Mouse (Mus musculus) layer of hippocampus, adult 2 months (tissue): ENCODE data around the gene Reep3. TPM values are rescaled to one million over a fixed set of nuclear protein-coding genes. Genes with fewer than 3 reads are reported as not detected.
"Not testable (repeated sequence)": the region's sequence is repeated elsewhere in the genome, so short reads cannot be mapped to it uniquely, and the experiment has no call there.

Source experiments
- DNase-seq, 2 experiments: peaks; one replicate each; pipeline ENCODE4 v3.0.0; 2022; ENCODE audit warnings: low spot score in 2 of 2
- H3K27ac ChIP-seq: fragments of 200-600 bp; 2 replicates; pipeline ENCODE4 v1.8.1; 2022
- H3K4me3 ChIP-seq: fragments of 200-600 bp; 2 replicates; pipeline ENCODE4 v1.8.1; 2022; ENCODE audit warnings: mild to moderate bottlenecking
- CTCF ChIP-seq: fragments of 200-600 bp; conservative IDR thresholded peaks from 2 replicates; pipeline ENCODE4 v1.8.1; 2022; ENCODE audit warnings: antibody characterized with exemption, mild to moderate bottlenecking, moderate library complexity
- total RNA-seq, 2 experiments: library from RNA; stranded (reverse); gene quantifications; 2 replicates each; pipeline ENCODE4 v1.2.3; 2021

The Reep3 gene
- total RNA-seq, 2 experiments from 2014 or later, result 18.3 to 21.9 TPM

DNA sequence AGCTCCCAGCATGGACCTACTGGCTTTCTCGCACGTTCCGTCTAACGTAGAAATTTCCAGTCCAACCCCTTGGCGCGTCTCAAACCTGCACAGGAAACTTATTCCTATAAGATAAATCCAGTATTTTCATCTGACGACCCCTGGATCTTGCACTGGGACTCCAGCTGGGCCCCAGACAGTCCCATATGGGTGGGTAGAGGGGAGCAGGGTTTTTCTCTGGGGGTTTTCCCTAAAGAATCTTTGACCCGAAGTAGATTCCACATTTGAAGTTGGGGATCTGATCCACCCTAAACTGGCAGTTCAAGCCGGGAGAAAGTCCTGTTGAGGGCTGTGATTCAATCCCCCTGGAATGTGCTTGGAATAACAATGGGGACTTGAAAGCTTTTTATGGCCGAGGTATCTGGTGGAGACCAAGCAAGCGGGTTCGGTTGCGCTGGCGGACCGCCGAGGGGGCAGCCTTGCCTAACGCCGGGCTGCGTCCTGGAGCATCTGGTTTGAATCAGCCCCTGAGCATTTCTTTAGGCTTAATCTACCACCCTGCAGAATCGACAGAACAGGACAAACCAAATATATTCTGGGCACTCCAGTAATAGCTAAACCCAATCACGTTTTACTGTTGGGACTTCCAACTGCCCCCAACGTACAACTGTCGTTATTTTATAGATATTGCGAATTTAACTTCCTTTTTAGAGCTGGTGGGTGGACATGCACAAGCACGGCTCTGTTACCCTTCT, 93.6 kb downstream of the Reep3 start:
- H3K4me3 ChIP-seq, result peak overlapping the region; percentile 40
- H3K27ac ChIP-seq, result peak overlapping the region; percentile 84
- TF ChIP-seq CTCF, result no peak
- no peak for DNase-seq

DNA sequence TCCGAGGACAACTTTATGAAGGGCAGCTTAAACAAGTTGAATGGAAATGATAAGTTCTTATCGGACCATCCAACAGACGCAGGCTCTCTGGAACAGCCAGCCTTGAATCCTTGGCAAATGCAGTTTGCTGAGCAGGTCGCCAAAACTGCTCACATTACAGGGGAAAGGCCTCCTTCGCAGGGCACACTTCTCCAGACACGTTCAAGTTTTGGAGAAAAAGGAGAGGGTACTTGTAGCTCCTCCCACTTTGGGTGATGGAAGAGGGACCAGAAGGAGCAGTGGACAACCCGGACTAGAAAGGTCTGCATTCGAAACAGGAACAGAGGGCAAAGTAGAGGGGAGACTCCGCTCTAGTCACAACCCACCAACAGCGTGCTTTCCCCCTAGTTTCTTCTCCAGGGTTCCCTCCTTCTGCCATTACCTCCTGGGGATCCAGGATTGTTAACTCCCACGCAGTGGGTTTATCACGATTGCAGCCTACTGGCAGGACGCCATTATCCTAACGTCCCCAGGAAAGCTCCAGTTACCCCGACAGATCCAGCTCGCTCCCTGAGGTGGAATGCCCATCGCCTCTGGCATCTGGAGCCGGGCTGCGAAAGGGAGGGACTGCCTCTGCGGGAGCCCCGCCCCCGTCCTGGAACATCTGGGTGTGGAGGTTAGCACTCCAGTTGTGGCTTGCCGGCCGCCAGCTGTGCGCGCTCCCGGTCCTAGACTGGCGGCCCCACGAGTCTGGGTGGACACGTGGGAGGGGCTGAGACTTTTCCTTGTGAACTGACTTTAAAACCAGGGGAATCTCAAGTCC, 94.3 kb downstream of the Reep3 start:
- Histone ChIP-seq H3K27ac (peak overlapping the region; percentile 84), H3K4me3 (peak overlapping the region; percentile 40)
- DNase-seq, result peak in 1 of 2 experiments; percentile 12
- TF ChIP-seq CTCF, result no peak

DNA sequence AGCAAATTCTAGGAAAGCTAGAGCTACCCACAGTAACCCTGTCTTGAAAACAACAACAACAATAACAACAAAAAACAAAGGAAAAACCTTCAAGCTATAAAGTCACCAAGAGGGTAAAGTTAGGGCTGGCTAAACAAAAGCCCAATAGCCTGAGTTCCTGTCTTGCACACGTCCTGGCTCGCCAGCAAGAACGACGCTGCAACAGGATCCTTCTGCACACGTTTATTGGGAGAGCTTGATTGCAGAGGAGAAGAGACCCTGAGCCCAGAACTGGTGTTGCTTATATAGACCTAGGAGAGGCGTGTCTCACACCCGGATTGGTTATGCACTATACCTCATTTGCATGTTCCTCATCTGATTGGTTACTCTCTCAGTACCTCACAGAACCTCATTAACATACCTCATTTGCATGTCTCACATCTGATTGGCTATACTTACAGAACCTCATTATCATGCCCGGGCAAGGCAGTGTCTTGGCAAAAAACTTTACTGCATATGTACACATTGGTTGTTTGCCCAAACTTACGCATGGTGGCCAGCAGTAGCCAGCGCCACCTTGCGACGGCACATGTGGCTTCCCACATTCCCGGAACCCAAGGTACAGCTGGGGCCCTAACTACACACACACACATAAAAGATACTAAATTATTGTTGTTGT, 95.7 kb downstream of the Reep3 start:
- H3K4me3 ChIP-seq, H3K27ac ChIP-seq, DNase-seq: not testable (repeated sequence)

DNA sequence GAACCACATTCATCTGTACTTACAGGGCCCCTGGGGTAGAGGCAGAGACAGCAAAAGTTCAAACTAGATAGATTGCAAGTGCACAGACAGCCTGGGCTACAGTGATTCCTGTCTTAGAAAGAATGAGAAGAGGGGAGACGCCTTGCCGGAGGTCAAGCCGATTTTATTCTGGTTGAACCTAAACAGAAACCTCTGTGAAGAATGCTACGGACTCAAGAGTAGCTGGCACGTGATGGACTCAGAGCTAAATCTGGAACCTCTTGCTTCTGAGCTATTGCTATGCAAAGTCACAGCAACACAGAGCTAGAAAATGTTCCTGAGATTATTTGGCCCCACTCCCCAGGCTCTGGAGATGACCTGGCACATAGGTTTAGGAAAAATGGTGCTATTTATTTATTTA, 96.6 kb downstream of the Reep3 start:
- TF ChIP-seq CTCF, result no peak
- no peak for DNase-seq
- H3K27ac ChIP-seq, result no peak overlapping the region
- no peak overlapping the region for H3K4me3 ChIP-seq

DNA sequence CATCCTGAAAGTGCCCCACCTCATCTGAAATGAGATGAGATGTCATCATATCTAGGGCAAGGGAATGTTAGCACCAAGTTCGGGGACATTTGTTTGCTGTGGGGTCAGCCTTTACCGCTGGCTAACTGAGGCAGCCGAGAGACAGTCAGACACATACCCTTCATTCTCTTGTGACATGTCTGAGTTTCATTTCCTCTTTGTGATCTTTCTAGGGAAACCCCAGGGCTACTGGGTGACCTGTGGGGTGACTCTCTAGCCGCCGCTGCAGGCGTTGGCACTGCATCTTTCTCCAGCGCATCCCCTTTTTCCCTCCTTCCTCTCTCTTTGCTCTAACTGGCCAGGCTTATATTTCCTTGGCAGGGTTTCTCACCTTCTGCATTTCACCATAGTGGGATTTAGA, 98.0 kb downstream of the Reep3 start:
- no peak for TF ChIP-seq CTCF
- H3K27ac ChIP-seq, result no peak overlapping the region
- H3K4me3 ChIP-seq, result no peak overlapping the region
- no peak for DNase-seq

DNA sequence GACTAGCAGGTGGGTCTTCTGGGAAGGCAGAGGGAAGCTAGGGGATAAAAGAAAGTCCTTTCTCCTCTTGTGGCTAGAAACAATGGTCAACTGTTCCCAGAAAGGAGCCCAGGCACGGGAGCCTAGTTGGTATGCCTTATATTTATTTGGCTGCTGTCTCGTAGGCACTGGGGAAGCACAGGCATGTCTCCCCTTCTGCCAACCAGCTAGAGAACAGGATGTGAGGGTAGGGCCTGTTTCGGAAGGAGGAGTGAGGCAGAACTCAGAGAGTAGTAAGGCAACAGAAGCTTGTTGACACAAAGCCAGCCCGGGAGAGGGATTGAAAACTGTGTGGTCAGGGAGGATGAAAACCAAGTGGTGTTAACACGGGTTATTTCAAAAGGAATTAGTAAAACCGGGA, 101.6 kb downstream of the Reep3 start:
- H3K27ac ChIP-seq, result peak overlapping the region; percentile 46
- H3K4me3 ChIP-seq, result no peak overlapping the region
- TF ChIP-seq CTCF, result no peak
- DNase-seq, result peak; percentile 11

DNA sequence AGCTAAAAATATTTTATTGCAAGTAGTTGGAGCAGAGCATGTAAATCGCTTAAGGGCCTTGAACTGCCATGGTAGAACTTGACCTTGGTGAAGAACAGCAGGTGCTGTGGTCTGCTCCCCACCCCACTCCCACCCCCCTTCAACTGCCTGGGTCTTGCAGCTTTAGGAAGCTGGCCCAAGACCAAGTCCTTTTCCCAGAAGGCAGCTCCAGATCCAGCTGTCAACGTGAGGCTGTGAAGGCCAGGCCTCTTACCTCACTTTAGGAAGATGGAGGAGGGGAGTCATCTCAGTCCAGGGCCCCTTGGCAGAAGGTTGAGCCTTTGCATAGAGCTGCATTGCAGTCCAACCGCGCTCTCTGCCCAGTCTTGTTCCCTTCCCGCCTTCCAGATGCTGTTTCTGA, 102.3 kb downstream of the Reep3 start:
- DNase-seq, result no peak
- no peak for TF ChIP-seq CTCF
- Histone ChIP-seq H3K27ac (peak overlapping the region; percentile 46; the same call in 1 of the 2 replicates), H3K4me3 (no peak overlapping the region)

DNA sequence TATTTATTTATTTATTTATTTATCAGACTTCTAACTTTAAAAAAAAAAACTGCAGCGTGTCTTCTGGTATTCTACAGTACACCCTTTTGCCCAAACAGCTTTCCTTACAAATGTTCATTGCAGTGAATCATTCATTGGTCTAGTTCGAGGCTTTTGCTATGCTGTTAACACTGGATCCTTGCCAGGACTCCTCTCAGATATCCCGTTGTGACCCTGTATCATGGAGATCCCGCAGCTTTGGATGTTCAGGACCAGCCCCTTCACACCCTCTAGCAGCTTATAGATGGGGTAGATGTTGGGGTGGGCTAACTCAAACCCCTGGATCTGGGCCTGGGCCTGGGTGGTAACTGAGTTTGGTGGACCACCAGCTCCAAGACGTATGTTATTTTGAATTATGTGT, 104.2 kb downstream of the Reep3 start:
- Histone ChIP-seq H3K4me3 (no peak overlapping the region), H3K27ac (no peak overlapping the region)
- no peak for DNase-seq
- no peak for TF ChIP-seq CTCF

DNA sequence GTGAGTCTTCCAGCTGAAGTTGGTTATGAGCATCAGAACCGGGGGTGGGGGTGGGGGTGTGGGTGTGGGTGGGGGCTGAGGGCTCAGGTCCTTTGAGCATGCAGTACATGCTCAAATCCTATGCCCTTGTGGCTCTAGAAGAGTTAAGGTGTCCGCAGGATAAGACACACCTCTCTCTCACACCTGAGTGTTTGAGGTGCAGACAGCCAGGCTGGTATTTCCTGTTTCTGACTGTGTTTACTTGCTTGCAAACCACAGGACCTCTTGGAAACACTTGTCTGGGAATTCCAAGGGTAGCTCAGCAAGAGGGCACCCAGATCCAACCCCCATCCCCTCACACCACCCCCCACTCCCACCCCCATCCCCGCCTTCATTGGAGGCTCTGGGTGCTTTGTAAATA, 106.2 kb downstream of the Reep3 start:
- TF ChIP-seq CTCF, result no peak
- no peak overlapping the region for H3K27ac ChIP-seq
- no peak overlapping the region for H3K4me3 ChIP-seq
- DNase-seq, result no peak

DNA sequence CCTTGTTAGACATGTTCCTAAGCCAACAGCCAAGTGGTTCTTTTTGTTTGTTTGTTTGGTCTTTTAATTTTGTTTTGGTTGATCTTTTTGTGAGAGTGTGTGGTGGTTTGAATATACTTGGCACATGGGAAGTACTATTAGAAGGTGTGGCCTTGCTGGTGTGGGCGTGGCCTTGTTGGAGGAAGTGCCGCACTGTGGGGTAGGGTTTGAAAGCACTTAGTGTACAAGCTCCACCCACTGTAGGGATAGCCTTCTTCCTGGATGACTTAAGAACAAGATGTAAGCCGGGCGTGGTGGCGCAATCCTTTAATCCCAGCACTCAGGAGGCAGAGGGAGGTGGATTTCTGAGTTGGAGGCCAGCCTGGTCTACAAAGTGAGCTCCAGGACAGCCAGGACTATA, 113.7 kb downstream of the Reep3 start:
- Histone ChIP-seq H3K4me3 (no peak overlapping the region), H3K27ac (no peak overlapping the region)
- DNase-seq, result no peak
- no peak for TF ChIP-seq CTCF

DNA sequence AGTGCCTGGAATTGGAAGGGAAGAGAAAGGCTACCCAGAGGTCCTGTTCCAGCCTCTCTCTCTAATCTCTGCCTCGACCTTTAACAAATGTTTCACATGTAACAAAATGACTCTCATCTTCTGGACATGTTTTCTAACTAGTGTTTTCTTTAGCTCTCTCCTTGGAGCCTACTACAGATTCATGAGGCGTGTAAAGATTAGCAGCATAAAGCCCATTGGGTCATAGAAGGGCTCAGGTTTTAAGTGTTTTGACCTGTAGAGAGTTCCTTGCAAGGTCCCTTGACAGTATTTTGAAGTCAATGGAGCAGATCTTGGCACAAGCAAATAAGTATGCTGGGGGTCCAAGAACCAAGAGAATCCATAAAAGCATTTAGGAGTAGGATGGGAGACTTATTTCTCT, 118.5 kb downstream of the Reep3 start:
- TF ChIP-seq CTCF, result no peak
- no peak overlapping the region for H3K4me3 ChIP-seq
- no peak for DNase-seq
- H3K27ac ChIP-seq, result no peak overlapping the region

DNA sequence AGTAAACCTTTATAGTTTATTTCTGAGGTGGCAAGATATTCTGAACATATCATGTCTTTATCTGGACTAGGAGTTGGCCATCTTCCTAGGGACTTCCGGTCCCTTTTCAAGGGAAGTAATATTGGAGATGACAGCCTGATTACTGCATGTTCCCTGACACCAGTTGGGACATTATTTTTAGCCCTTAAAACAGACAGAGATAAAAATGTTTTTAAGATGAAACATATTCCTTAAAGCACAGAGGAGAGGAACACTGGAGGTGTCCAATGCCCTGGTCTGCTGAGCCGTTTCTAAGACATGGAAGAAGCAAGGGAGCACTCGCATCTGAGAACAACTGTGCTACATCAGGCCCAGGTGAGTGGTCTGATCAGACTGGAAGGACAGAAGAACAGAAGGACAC, 119.7 kb downstream of the Reep3 start:
- H3K27ac ChIP-seq, result no peak overlapping the region
- no peak for TF ChIP-seq CTCF
- H3K4me3 ChIP-seq, result no peak overlapping the region
- DNase-seq, result no peak

DNA sequence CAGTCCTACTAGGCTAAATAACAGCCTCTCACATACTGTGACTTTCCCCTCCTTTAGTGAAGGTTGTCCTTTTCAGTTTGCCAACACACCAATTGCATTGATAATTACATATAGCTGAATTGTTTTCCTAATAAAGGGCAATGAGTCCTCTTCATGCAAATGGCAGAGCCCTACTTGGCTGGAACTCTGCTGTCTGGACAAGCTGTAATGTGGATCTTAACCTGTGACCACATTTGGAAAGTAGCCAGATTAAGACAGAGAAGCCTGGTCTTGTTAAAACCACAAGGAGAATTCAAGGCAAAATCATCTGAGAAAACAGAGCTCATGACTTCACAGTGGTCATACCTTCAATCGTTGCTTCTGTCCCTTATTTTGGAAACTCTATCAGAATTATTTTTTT, 121.3 kb downstream of the Reep3 start:
- no peak for DNase-seq

More for the DNA sequence above, 121.3 kb downstream of the Reep3 start:
- Histone ChIP-seq H3K4me3 (no peak overlapping the region), H3K27ac (no peak overlapping the region)
- no peak for TF ChIP-seq CTCF
